Mouse (Mus musculus): Measurements from ENCODE around the gene Hoxa3.

The Hoxa3 gene

DNA sequence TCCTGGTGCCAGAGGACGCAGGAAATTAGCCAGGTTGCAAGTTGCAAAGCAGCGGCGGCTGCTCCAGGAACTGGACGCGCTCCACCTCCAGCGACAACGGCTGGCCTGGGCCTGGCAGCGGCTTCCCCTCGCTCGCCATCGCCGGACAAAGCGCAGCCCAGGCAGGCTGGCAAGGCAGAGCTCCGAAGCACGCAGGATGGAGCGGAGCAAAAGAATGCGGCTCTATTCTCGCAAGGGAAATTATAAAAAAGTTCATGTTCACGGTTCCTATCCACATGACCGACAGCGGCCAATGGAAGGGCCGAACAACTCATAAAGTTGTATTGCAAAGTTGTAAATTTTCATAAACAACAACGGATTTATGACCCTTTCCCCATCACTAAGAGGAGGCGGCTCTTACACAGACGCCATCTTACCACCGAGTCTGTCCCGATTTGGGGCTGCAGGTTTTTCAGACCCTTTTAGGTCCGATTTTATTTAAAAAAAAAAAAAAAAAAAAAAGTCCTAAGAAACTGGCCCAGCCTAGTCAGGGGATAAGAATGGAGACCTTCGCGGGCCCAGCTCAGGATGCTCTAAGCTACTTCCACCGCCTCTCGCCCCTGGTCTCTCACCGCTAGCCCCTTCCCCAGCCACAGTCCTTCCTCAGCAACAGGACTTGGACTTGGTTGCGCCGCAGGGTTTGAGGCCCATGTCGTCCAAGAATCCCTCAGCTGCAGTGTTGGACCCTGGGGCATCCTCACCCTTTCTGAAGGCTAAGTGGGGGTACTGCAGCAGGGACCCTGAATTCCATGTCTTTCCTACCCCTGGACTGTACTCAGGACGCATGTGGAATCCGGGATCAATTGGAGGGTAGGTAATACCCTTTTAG, at the start of gene Hoxa3, which contains the start of gene Gm28308:
TSS of gene Hoxa3 (minus strand) at position 218 of the 868 bp plus-strand sequence.
TSS of gene Gm28308 (minus strand) at position 221 of the 868 bp plus-strand sequence.
- no peak for DNase-seq

DNA sequence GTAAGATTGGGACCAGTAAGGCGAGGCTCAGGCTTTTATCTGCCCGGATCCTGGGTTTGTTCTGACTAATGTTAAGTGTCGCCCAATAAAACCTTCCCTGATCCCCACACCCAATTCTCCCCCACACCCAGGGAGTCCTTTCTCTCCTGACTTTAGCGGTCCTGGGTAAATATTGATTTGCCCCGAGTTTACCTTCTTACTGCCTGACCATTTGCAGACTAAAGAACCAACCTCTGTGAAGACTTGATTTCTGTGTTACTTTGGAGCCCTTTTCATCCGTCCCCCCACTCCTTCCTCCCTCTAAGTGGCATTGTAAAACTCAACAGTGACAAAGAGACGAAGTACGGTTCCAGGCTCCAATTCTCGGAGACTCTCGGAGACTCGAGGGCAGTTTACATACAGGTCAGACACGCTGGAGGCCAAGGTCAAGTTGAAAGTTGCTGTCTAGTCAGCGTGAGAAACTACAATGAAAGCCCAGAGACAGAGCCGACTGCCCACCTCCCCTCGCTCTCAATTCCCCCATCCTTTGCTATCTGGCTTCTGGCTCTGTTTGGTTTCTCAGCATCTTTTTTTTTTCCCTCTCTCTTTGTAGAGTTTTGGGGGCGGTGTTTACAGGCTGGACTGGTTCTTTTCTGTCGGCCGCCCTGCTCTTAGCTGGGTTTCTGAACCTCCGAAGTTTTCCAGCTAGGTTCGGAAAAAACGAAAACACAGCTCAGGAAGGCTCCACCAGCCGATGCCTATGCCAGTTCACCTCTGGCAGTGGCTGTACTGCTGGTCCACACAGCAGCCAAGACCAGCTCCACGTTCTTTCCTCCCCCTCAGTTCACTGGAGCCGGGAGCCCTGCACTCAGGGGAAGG, 49.6 kb upstream of the Hoxa3 start:
- peak; percentile 36 for DNase-seq

DNA sequence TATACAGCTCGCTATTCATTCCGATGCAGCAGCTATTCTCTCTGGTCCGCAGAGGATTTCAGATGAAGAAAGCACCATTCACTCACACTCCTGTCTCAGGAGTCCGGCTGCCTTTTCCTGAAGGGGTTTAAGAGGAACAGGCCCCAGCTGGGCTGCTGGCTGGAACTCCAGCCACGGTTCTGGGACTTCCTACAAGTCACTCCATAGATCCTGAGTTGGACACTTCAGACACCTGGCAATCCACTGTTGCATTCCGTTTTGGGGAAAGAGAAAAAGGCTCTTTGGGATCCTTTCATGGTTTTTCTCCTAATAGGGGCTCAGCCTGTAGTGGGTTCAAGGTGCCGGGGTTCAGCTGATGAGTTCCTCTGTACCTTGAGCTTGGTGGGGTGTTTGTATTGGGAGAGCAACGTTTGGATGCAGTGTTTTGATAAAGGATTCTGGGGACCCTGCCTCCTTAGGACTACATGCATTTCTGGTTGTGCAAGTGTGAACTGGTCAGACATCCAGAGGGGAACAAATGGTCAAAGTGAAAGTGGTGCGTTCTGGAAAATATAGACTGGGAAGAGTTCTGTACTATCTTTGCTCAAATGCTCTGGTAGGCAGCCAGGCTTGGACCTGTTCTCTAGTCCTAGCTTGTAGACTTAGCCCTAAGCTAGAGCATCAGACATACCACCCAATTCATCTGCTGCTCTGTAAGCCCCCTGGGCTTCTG, 48.8 kb upstream of the Hoxa3 start:
- DNase-seq = peak; percentile 11

DNA sequence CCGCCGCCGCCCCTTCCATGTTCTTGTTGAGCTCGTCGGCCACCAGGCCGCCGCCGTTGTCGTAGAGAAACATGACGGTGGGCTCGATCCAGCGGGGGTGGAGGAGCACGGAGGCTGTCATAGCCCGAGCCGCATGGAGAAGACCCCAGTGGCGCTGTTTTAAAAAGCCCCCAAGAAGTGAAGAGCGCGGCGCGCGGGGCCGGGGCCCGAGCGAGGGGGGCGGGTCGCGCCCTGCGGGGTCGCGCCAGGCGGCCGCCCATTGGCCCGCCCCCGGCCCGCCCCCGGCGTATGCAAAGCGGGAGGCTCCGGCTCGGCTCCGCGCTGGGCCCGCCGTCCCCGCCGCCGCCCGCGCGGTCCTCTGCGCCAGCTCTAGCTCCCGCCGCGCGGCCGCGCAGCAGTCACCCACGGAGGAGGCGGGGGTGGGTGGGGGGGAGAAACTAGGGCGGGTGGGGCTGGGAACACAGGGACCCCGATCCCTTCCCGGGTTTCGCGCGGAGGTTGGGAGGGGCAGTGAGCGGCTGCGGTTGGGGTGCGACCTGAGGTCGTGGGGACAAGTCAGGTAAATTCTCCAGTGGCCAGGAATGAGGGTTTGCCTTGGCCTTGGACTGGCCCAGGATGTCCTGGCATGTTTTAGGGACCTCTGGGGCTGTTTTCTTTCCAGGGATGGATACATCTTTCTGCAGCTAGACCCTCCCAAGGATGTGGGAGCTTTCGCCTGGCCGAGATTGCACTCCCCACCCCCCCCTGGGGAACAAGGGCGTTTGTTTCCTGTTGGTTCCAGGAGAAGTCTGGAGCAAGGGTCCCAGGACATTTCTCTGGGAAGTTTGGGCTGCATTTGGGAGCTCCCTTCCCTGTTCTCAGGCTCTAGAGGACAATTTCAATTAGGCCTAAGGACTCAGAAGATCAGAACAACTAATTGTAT, 47.8 kb upstream of the Hoxa3 start, which contains the start of gene Hoxa13:
TSS of gene Hoxa13 (minus strand) at position 227 of the 922 bp plus-strand sequence.
- peak; percentile 18 for DNase-seq

DNA sequence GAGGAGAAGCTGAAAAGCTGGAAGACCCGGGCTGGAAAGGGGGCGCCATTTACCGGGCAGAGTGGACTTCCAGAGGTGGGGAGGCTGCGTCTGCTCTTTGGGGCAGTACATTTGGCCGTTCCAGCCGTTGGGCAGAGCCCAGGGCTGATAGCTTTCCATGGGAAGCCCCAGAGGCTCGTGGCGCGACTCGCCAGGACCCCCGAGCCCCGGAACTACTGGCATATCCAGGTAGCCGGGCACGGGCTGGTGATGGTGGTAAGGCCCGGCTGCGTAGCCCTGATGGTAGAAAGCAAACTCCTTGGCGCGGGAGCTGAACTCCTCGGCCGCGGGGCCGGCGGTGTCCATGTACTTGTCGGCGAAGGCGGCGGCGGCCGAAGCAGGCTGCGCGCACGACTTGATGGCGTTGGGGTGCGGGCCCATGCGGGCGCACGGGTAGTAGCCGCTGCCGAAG, 46.7 kb upstream of the Hoxa3 start:
- DNase-seq = no peak

DNA sequence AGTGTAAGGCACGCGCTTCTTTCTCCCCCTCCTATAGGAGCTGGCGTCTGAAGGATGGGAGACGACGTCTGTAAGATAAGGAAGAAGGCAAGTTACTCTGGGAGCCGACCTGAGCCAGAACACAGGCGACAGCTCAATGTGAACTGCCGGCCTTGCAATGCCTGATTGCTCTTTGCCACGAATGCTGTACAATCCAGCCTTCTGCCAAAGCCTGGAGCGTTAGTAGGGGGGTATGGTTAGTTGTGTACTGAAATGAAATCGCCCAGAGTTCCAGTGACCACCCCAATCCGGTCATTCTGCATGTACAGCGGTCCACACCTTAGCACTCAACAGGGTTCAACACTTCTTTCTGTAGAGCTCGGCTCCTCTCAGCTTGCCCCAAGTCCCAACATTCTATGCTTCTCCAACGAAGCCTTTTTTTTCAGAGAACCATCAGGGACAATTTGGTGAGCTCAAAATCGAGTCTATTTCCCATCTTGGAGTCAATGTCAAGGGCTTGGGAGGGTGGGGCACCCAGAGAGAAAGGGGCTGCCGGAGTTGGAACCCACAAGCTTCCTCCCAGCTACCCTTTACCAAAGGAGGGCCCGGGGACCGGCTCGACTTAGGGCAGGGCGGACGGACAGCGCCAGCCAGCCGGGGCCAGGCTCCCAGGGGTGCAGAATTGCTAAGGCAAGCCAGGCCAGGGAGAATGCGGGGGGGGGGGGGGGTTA, 46.1 kb upstream of the Hoxa3 start:
- no peak for DNase-seq

DNA sequence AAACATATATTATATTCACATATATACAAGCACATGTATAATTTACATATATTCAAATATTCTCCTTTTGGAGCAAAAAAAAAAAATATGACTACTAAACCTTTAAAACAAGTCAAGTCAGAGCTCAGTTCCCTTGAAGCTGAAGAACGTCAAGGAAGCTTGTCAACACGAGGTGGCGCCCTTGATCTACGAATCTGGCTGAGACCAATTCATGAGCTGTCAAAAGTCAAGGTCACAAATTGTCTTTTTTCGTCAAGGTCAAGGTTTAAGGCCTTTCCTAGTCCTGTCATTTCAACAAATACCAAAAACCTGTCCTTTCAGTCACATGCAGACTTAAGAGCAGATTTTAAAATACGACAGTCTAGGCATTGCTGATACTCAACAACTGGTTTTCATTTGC, 43.8 kb upstream of the Hoxa3 start:
- peak; percentile 82 for DNase-seq

DNA sequence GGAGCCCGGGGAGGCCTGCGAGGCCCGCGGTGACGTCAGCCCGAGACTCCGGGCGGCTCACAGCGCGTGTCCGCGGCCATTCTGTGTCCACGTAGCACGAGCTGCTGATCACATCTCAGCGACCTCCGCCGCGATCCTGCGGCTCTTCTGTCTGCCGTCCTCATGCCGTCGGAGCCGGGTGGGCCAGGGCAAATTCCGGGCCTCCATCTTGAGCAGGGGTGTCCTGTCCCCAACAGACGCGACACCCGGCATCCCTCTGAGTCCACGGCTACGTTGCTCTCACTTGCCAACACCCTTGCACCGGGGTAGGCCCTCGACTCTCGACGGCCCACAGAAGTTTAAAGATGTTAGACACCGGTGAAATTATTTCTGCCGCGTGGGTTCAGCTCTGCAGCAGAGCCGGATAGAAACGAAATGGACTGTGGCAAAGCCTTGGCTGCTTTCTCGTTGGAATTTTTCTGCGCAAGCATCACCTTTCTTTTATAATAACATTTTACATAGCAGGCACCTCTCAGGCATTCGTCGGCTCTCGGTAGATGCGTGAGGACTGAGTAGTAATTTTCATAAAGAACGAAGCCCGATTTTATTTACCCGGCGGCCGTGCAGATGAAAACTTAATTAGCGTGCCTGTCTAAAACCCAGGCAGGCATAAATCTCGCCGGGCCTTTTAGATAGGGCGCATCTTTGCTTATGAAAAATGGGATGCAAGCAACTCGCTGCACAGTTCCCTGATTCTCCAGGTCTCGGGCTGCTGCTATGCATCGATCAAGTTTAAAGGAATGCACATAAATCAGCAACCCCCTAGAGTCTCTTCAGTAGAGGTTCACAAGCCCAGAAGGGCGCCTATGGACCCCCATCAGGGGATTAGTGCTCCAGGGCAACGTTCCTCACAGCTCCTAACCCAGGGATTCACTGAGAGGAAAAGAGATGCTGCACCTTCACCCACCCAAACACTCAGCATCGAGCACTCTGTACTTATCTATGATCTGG, 40.7 kb upstream of the Hoxa3 start:
- peak; percentile 53 for DNase-seq

DNA sequence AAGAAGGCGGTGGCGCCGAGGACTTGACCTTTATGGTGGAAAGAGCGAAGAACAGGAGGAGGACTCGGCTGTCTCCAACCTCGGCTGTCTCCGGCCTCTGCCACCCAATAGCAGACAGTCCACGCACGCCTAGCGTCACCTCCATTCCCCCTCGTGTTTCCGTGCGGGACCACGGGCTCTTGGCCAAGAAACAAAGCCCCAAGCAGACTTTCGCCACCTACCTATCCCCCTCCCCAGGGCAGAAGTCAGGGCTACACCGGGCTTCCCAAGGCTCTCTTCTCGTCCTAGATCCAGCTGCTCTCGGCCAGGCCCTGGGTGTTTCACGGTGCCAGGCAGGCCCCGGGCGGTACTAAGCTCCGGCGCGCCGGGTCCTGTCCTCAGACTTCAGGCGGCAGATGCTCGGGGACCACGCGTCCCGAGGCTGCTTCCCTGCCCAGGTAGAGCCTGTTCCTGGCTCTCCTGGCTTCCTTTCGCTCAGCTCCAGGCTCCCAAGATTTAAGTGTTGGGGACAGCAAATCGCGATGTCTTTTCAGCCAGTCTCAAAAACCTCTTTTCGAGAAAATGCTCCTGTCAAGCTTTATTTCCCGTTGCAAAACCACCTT, 39.7 kb upstream of the Hoxa3 start:
- peak; percentile 49 for DNase-seq

DNA sequence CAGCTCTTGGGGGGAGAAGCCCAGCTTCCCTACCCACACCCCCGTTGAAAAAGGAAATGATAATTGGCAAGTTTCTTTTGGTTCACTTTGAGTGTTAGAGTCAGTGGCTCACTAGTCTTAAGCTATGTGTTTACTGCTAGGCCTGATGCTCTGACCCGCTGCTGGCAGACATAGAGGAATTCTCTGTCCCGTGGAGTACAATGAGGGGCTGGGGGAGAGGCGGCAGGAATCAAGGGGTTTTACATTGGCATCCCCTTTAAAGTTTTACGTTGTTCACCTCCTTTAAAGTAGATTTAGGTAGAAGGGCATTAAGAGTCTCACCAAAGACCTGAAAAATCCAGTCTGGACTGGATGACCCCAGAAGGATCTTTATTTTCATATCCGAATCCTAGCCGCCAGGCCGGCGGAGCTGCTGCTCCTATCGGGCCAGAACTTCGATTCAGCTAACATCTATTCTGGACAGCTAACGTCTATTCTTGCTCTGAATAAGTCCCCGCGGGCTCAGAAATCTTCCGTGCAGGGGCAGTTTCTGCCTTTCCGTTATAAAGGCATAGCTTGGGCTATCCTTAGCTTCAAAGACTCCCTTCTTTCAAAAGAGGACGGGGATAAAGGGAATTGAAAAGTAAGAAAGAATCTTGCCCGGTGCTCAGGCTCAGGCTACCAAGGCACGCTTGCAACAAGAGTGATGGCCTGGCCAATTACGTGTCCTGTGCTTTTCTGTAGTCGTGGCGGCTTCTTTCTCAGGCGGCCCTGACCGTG, 39.1 kb upstream of the Hoxa3 start:
- peak; percentile 36 for DNase-seq

DNA sequence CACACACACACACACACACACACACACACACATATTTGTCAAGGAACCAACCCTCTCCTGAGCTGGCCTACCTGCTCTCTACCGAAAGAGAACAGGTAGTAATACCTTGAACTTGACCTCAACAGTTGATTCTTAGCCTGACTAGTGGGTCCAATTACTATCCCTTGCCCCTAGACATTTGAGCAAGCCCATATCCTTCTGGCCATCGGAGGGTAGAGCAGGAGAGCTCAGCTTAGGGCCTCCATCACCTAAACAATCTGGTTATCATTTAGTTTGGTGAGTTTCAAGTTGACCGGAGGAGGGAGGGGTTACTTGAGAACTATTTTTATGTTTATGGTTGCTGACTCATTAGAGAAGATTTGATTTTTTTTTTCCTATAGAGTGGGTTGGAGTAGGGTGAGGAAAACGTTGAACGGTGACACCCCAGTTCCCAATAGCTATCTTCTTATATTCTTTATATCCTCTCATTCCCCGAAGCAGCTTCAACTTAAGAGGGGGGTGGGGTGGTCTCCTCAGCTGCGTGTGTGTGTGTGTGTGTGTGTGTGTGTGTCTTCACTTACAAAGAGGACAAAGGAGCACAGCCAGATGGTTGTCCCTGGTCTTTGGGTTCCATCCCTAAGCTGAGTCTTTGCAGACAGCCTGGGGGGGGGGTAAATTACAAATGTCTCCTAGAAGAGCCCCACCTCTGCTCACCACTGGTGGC, 38.2 kb upstream of the Hoxa3 start:
- no peak for DNase-seq

DNA sequence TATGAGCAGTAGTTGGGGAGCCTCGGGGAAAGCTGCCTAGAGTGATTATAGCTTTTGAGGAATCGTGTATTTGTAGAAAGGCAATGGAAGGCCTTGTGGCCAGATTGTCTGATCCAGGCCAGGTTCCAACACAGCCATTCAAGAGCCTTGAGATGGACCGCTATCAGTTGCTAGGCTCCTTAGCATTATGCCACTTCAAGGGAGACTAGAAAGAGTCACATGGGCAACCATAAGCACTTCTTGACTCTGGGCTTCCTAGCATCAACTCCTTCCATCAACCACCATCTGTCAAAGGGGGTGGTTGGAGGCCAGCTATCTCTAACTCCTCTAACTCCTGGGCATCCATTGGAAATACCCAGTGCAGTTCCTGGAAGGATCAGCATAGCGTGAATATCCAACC, 36.7 kb upstream of the Hoxa3 start:
- no peak for DNase-seq

DNA sequence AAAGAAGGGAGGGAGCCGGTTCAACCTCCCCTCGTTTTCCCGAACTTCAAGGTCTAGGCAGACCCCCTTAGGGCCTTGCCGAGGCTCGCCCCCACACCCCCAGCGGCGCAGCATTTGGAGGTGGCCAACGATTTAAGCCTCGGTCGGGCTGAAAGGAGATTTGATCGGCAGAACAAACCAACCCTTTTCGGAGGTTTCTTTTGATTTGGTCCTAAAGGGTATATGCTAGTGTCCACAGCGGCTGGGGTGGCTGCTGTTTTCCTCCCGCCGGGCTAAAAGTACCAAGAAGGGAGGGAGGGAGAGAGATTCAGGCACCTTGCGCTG, 36.2 kb upstream of the Hoxa3 start:
- DNase-seq = no peak

DNA sequence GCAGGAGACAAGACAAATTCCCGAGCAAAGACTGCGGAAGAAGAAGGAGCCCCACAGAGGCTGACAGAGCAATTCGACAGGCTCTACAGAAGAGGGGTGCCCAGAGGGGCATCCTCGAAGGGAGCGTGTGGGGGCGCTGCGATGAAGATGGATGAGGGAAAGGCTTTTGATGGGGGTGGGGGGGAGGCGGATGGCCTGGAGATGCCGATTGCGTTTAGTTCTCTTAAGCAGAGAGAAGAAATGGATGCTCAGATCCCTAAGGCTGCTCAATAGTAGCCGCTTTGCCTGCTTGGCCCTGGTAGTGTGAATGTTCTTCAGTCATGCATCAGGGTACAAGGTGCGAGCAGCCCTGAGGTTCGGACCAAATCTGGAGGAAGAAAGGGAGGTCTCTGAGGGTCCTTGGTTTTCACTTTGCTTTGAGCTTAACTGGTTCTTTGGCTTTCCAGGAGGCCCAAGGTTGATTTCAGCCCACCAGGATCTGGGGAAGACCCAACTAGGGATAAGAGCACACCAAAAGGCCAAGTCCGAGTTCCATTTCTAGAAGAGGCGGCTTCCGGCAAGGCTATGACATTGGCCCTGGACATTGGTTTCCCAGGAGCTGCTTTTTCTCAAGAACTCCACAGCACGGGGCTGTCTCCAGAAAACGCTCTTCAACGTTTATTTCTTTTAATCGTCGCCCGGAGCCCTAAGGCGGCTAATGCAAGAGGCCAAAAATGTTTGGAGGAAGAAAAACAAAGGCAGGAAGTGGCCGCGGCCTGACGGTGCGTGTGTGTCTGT, 35.7 kb upstream of the Hoxa3 start:
- DNase-seq = no peak

DNA sequence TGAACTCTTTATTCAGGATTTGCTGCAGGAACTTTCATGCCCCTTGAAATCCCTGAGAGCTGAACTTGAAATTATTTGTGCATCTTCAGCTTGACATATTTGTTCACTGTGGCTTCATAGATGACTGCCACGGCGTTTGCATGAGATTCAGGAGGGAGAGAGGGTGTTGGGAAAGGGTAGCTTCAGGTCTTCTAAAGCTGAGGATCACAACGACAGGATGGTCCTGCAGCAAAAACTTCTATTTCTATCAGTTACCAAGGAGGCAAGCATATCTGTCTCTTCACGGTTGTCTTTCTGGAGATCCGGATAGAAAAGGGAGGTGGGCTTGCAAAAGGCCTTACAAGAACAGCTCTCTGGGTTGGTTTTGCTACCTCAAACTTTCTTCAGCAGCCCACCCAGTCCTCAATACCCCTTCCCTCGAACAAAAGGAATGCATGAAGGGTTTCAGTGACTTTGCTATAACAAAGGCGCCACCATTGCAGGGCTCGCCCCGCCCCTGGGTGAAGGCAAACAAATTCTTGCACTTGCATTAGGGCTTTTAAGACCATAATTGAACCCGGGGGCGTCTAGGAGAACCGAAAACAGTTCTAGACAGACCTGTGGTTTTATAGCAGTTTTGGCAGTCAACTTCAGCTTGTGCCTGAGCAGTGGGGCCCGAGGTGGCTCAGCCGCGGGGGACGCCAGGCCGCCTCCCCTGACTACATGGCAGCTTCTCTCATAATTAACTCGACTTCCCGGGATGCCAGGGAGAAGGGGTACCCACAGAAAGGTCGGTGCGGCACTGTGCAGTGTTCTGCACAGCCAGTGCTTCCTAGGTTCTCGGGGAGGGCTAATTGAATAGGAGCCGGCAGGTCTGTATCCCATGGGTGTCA, 34.9 kb upstream of the Hoxa3 start:
- DNase-seq = no peak

DNA sequence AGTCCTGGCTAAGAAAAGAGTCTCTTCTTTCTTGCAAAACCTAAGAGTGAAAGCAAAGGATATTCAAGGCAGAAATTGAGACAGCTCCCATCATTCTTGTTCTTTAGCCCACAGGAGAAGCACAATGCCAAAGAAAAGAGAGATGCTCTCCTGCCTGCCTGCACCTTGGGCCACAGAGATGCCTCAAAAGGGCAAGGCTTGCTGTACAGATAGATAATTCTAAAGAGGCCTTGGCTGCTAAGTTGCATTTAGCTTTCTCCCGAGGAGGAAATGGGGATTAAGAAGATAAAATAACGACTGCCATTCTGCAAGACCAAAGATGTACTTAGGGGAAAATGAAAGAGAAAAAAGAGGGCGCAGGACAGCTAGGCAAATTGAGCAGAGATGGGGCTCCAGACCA, 33.8 kb upstream of the Hoxa3 start:
- DNase-seq = no peak
